Mouse (Mus musculus) CH12.LX (cell line): ENCODE measurements at regions not wholly inside any gene's neighbourhood (a gene's known extent, or its start where the extent isn't known, plus 50 kb on each side); places are given as distances from the start of the nearest gene placed in this dataset.

Source experiments
- DNase-seq: peaks from one replicate; pipeline ENCODE4 v3.0.0-alpha.2; 2013; ENCODE audit errors: extremely low read depth
- H3K27ac ChIP-seq: 2 replicates; pipeline ENCODE4 v1.5.1; 2012; ENCODE audit warnings: low read depth, mild to moderate bottlenecking, control low read depth, moderate library complexity; ENCODE audit not compliant: insufficient read depth
- H3K27me3 ChIP-seq: replicated peaks from 2 replicates; pipeline ENCODE3; 2012; ENCODE audit warnings: inconsistent platforms
- H3K36me3 ChIP-seq, 2 experiments: replicated peaks in 1 of 2; 2 replicates each; pipeline versions ENCODE3 to v1.6.1; 2012; ENCODE audit warnings: inconsistent platforms in 1 of 2, low read length in 1 of 2, mild to moderate bottlenecking in 1 of 2, mixed read lengths in 1 of 2, moderate library complexity in 1 of 2; ENCODE audit not compliant: control insufficient read depth in 1 of 2, insufficient read depth in 1 of 2
- H3K4me1 ChIP-seq, 2 experiments: 2 replicates each; pipeline ENCODE4 v1.6.1; 2012; ENCODE audit warnings: inconsistent platforms in 1 of 2, moderate library complexity in 1 of 2; ENCODE audit not compliant: insufficient read depth in 2 of 2, control insufficient read depth in 1 of 2
- H3K4me2 ChIP-seq: 2 replicates; pipeline ENCODE4 v1.6.1; 2012; ENCODE audit warnings: low read depth, mild to moderate bottlenecking, control low read depth; ENCODE audit not compliant: poor library complexity, insufficient read depth, severe bottlenecking
- H3K4me3 ChIP-seq, 3 experiments: fragments of 150-350 bp in 1 of 3; sonication (generic) in 1 of 3; replicated peaks in 1 of 3; 2 replicates each; pipeline versions ENCODE3 to v1.5.1; 2011 to 2012; ENCODE audit warnings: low read depth in 2 of 3, low read length in 2 of 3, mild to moderate bottlenecking in 2 of 3, moderate library complexity in 2 of 3, control low read depth in 1 of 3, improper control_type of control experiment in 1 of 3, inconsistent platforms in 1 of 3, mixed read lengths in 1 of 3; ENCODE audit not compliant: poor library complexity in 1 of 3
- H3K79me2 ChIP-seq: replicated peaks from 2 replicates; pipeline ENCODE4 v1.6.1; 2012; ENCODE audit warnings: mild to moderate bottlenecking, moderate library complexity; ENCODE audit not compliant: control insufficient read depth, poor library complexity, insufficient read depth, severe bottlenecking; ENCODE audit errors: extremely low read depth
- H3K9ac ChIP-seq: 2 replicates; pipeline ENCODE4 v1.6.1; 2012; ENCODE audit warnings: low read depth, mild to moderate bottlenecking, control low read depth, moderate library complexity; ENCODE audit not compliant: insufficient read depth
- H3K9me3 ChIP-seq: replicated peaks from 2 replicates; pipeline ENCODE3; 2012; ENCODE audit warnings: low read length, inconsistent platforms, mixed read lengths
- BHLHE40 ChIP-seq: IDR thresholded peaks from 2 replicates; pipeline ENCODE4 v1.6.1; 2011; ENCODE audit warnings: mild to moderate bottlenecking, low read depth, low read length, improper control_type of control experiment
- CHD1 ChIP-seq: IDR thresholded peaks from 2 replicates; pipeline ENCODE4 v1.6.1; 2012; ENCODE audit warnings: low read depth, low read length, improper control_type of control experiment, inconsistent platforms
- CTCF ChIP-seq, 2 experiments: IDR thresholded peaks in 1 of 2; conservative IDR thresholded peaks in 1 of 2; 2 replicates each; pipeline ENCODE4 v1.5.1; 2011 to 2012; ENCODE audit warnings: low read depth in 2 of 2, low read length in 2 of 2, improper control_type of control experiment in 1 of 2, inconsistent platforms in 1 of 2, mild to moderate bottlenecking in 1 of 2, moderate library complexity in 1 of 2
- E2F4 ChIP-seq: IDR thresholded peaks from 2 replicates; pipeline ENCODE4 v1.6.1; 2011; ENCODE audit warnings: low read depth, low read length, improper control_type of control experiment; ENCODE audit not compliant: insufficient replicate concordance
- EP300 ChIP-seq: IDR thresholded peaks from 2 replicates; pipeline ENCODE4 v1.6.1; 2011; ENCODE audit warnings: low read length, improper control_type of control experiment
- ETS1 ChIP-seq: conservative IDR thresholded peaks from 2 replicates; pipeline ENCODE4 v1.6.1; 2012; ENCODE audit warnings: low read depth, mild to moderate bottlenecking, inconsistent platforms, low read length, improper control_type of control experiment, moderate library complexity
- IRF4 ChIP-seq: IDR thresholded peaks from 2 replicates; pipeline ENCODE4 v1.6.1; 2014; ENCODE audit warnings: low read depth, mild to moderate bottlenecking, inconsistent platforms, low read length, improper control_type of control experiment
- JUN ChIP-seq: IDR thresholded peaks from 2 replicates; pipeline ENCODE4 v1.6.1; 2011; ENCODE audit warnings: low read depth, mild to moderate bottlenecking, low read length, improper control_type of control experiment, moderate library complexity; ENCODE audit not compliant: insufficient read depth
- JUND ChIP-seq: conservative IDR thresholded peaks from 2 replicates; pipeline ENCODE4 v1.6.1; 2011; ENCODE audit warnings: low read depth, low read length, improper control_type of control experiment
- KAT2A ChIP-seq: IDR thresholded peaks from 2 replicates; pipeline ENCODE4 v1.6.1; 2012; ENCODE audit warnings: low read length, improper control_type of control experiment, inconsistent platforms; ENCODE audit not compliant: insufficient replicate concordance
- MEF2A ChIP-seq: IDR thresholded peaks from 2 replicates; pipeline ENCODE4 v1.6.1; 2014; ENCODE audit warnings: low read depth, mild to moderate bottlenecking, inconsistent platforms, low read length, improper control_type of control experiment, borderline replicate concordance
- MXI1 ChIP-seq: IDR thresholded peaks from 2 replicates; pipeline ENCODE4 v1.6.1; 2011; ENCODE audit warnings: mild to moderate bottlenecking, low read depth, low read length, improper control_type of control experiment
- NELFE ChIP-seq: IDR thresholded peaks from 2 replicates; pipeline ENCODE4 v1.6.1; 2011; ENCODE audit warnings: low read depth, low read length, improper control_type of control experiment
- PAX5 ChIP-seq: IDR thresholded peaks from 2 replicates; pipeline ENCODE4 v1.6.1; 2012; ENCODE audit warnings: low read length, inconsistent platforms, mixed read lengths
- POLR2A ChIP-seq: IDR thresholded peaks from 2 replicates; pipeline ENCODE4 v1.6.1; 2011; ENCODE audit warnings: low read depth, mild to moderate bottlenecking, improper control_type of control experiment, low read length
- RAD21 ChIP-seq: IDR thresholded peaks from 2 replicates; pipeline ENCODE4 v1.6.1; 2011; ENCODE audit warnings: low read depth, mild to moderate bottlenecking, low read length, improper control_type of control experiment, moderate library complexity
- RCOR1 ChIP-seq: conservative IDR thresholded peaks from 2 replicates; pipeline ENCODE4 v1.6.1; 2012; ENCODE audit warnings: low read depth, mild to moderate bottlenecking, inconsistent platforms, low read length, improper control_type of control experiment
- SMC3 ChIP-seq: IDR thresholded peaks from 2 replicates; pipeline ENCODE4 v1.6.1; 2011; ENCODE audit warnings: low read depth, low read length, improper control_type of control experiment
- TBP ChIP-seq: conservative IDR thresholded peaks from 2 replicates; pipeline ENCODE4 v1.6.1; 2011; ENCODE audit warnings: low read depth, low read length, improper control_type of control experiment
- UBTF ChIP-seq: IDR thresholded peaks from 2 replicates; pipeline ENCODE4 v1.6.1; 2012; ENCODE audit warnings: low read depth, mild to moderate bottlenecking, inconsistent platforms, low read length, improper control_type of control experiment, moderate library complexity
- USF1 ChIP-seq: IDR thresholded peaks from 2 replicates; pipeline ENCODE4 v1.6.1; 2014; ENCODE audit warnings: low read depth, mild to moderate bottlenecking, inconsistent platforms, low read length, improper control_type of control experiment
- ZNF384 ChIP-seq: IDR thresholded peaks from 2 replicates; pipeline ENCODE4 v1.6.1; 2012; ENCODE audit warnings: low read depth, low read length, improper control_type of control experiment, inconsistent platforms
- dilution Hi-C: fragments of 300-500 bp; cut with MboI; formaldehyde crosslinking; loops from 2 replicates; pipeline ENCODE4 v1.14.3; 2020; ENCODE audit warnings: low sequenced_read_pairs; ENCODE audit not compliant: extremely low pct_unique_long_range_greater_than_20kb, extremely low pct_ligation_motif_present
- in situ Hi-C: fragments of 300-500 bp; cut with MboI; formaldehyde crosslinking; loops from 3 replicates; pipeline ENCODE4 v1.14.3; 2019; ENCODE audit warnings: low sequenced_read_pairs, low pct_ligation_motif_present, low pct_unique_long_range_greater_than_20kb, mixed read lengths

DNA sequence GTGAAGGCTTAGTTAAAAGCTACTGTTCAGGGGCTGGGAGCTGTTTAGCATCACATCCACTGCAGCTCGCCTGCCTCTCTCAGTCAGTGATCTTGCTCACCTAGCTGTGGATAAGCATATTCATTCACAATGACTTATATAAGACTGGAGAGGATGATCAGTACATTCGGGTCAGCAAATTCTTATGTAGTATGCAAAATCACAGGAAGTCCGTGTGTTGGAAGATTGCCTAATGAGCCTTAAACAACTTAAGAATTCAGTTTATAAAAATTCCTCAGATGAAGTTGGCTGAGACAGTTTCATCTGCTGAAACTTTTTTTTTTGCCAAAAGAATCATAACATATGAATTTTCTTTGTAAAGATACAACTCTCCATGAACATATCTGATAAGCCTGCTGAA, 129.9 kb downstream of the Plod2 start:
- Histone ChIP-seq H3K27me3 (no peaks in the 10 kb centered on the region), H3K79me2 (no peaks in the 10 kb centered on the region), H3K4me1 (peaks cover 1 to 2% of the 10 kb centered on the region in 2 experiments), H3K9ac (no peak overlapping the region), H3K4me3 (no peak overlapping the region), H3K9me3 (no peaks in the 10 kb centered on the region)
- no peak for DNase-seq
- in situ Hi-C loops = no loop called here
- TF ChIP-seq PAX5 = no peak
- TF ChIP-seq RCOR1 = no peak
- TF ChIP-seq UBTF = no peak
- TF ChIP-seq USF1 = no peak
- no peak for TF ChIP-seq EP300
- no peak for TF ChIP-seq MXI1
- no peak for TF ChIP-seq BHLHE40
- TF ChIP-seq ZNF384 = no peak
- TF ChIP-seq JUND = no peak
- no peak for TF ChIP-seq SMC3
- TF ChIP-seq MEF2A = no peak
- no peak for TF ChIP-seq RAD21
- TF ChIP-seq, all 38 proteins: peak for 0
- no peak overlapping the region for H3K4me2 ChIP-seq
- dilution Hi-C loops = no loop called here
- H3K36me3 ChIP-seq = no peaks in the 10 kb centered on the region
- no peak overlapping the region for H3K27ac ChIP-seq

DNA sequence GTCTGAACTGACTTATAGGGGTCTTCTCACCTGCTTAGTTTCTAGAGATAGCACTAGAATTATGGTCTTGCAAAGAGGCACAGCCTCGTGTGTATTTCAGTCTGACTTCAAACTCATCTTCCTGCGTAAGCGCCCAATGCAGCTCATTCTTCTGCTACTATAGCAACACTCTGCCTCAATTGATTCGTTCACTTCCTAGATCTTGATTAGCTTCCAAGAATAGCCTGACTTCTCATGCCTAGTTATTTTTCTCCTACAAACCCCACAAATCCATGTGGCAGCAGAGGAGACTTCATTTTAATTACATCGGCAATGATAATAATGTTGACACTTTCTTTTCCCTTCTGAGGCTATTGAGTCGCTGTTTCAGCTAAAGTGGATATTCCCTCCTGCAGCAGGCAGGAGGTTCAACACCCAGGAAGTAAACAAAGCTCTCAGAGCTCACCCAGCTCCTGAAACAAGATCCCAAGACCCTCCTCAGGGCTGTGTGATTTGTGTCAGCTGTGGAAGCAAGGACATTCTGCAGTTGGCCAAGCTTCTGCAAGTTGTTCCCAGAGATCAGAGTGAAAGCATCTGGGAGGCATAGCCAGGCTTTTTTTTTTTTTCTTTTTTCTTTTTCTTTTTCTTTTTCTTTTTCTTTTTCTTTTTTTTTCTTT, 152.5 kb downstream of the Plod2 start:
- Histone ChIP-seq H3K36me3 (no peaks in the 10 kb centered on the region), H3K9ac (no peak overlapping the region), H3K27me3 (no peaks in the 10 kb centered on the region), H3K27ac (no peak overlapping the region), H3K4me1 (no peaks in the 10 kb centered on the region), H3K79me2 (no peaks in the 10 kb centered on the region), H3K9me3 (no peaks in the 10 kb centered on the region)
- no peak for DNase-seq
- dilution Hi-C loops = no loop called here
- in situ Hi-C loops = no loop called here
- TF ChIP-seq USF1 = no peak
- TF ChIP-seq POLR2A = no peak
- no peak for TF ChIP-seq JUN
- no peak for TF ChIP-seq KAT2A
- TF ChIP-seq CHD1 = no peak
- TF ChIP-seq PAX5 = no peak
- TF ChIP-seq MEF2A = no peak
- TF ChIP-seq IRF4 = no peak
- TF ChIP-seq E2F4 = no peak
- no peak for TF ChIP-seq BHLHE40
- TF ChIP-seq RAD21 = no peak
- no peak for TF ChIP-seq NELFE
- no peak for TF ChIP-seq CTCF (conservative IDR thresholded peaks at IDR 0.05 in 1 of 2, IDR thresholded peaks at IDR 0.05 in 1 of 2; ENCODE audit: low read depth in 2 of 2, low read length in 2 of 2)
- no peak for TF ChIP-seq TBP
- no peak for TF ChIP-seq ETS1
- TF ChIP-seq, all 38 proteins: peak for 0
- H3K4me2 ChIP-seq = no peak overlapping the region
- H3K4me3 ChIP-seq = no peak overlapping the region
